Mouse (Mus musculus) cerebellum, postnatal 14 days (tissue): ENCODE data around the gene Gm11127.
"Not testable (repeated sequence)": the region's sequence is repeated elsewhere in the genome, so short reads cannot be mapped to it uniquely, and the experiment has no call there.

ENCODE experiments used
- DNase-seq, 2 experiments: peaks; one replicate each; pipeline ENCODE4 v3.0.0; 2021; ENCODE audit warnings: mixed read lengths in 2 of 2

Gm11127 gene

DNA sequence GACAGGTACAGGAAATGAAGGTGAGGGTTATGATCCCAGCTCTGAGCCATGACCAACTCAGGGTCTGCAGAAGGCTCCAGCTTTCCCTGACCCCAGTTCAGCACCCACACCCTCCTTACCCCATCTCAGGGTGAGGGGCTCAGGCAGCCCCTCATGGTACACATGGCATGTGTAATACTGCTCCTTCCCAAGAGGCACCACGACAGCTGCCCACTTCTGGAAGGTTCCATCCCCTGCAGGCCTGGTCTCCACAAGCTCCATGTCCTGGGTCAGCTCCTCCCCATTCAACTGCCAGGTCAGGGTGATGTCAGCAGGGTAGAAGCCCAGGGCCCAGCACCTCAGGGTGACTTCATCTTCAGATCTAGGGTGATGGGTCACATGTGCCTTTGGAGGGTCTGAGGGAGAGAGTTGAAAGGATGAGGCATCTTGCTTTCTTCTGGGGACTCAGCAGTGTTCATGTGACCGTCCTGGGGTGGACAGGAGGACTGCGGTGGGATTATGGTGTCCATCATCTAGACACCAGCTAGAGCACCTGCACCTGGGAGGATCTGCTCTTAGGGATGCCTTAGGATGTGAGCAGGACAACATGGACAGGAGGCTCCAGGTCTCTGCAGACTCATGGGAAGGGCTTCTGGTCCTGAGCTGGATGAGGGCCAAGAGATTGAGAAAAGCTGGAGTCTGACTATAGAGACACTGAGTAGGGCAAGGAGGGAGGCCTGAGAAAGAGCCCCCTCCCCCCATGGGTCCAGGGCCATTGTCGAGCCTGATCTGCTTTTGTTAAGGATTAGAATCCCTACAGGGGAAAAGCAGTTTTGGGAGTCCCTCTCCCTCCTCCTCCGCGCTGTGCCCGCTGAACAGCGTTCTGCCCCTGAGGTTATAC lies 27.2 kb downstream of the Gm11127 start:
- DNase-seq: peak in 1 of 2 experiments; percentile 28

DNA sequence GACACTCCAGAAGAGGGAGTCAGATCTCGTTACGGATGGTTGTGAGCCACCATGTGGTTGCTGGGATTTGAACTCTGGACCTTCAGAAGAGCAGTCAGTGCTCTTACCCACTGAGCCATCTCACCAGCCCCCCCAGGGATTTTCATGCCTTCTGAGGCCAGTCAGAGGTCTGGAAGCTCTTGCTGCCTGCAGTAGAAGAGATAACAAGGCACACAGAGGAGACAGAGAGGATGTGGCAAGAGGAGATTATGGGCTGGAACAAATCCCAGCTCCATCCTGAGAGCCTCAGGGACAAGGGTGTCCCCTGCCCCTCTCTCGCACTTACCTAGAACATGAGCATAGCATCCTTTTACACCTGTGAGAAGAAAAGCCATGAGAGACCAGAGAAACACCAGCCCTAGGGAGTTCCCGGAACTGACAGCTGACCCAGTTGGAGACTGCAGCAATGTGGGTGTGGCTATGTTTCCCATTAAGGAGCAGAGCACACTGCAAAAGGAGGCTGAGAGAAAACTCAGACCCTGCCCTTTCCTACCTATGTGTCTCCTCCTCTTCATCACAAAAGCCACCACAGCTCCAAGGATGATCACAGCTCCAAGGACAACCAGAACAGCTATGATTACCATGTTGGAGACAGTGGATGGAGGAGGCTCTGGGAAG lies 28.0 kb downstream of the Gm11127 start:
- not testable (repeated sequence) for DNase-seq

DNA sequence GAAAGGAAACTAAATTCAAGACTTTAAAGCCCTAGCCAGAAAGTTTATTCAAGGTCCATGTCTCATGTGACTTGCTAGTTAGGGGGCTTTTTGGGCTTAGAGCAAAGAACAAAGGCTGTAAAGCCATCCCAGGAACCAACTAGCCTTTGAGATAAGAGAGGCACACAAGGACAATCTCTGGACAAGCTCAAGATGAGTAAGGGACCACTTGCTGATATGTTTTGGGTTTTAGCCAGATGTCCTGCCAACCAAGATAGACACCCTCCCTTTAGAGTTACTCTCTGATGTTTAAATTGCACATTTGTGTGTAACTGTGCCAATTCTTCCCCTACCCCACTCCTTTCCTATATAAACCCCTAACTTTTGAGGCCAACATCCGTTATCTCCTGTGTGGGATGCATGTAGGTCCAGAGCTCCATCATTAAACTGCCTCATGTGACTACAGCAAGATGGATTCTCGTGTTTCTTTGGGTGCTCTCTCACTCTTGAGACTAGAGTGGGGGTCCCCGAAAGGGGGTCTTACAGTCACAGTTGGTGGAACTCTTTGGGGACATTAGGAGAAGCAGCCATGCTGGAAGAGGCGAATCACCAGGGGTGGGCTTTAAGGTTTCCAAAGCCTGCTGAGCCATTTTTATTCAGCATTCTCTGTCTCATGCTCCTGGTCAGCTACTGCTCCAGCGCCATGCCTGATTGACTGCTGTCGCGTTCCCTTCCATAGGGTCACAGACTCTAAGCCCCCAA lies 29.1 kb downstream of the Gm11127 start:
- DNase-seq: no peak

DNA sequence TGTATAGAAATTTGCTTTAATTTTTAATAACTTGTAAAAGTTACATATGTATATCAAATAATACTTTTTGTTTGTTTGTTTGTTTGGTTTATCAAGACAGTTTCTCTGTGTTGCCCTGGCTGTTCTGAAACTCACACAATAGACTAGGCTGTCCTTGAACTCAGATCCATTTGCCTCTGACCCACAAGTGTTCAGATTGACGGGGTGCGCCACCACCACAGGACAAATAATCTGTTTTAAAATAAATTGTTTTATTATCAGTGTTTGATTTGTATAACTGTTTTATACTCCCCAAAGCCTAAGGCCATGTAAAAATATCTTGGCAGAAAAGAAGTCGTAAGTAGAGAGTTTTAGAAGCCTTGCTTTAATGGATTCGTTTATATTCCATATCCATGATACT lies 30.5 kb downstream of the Gm11127 start:
- no peak for DNase-seq

DNA sequence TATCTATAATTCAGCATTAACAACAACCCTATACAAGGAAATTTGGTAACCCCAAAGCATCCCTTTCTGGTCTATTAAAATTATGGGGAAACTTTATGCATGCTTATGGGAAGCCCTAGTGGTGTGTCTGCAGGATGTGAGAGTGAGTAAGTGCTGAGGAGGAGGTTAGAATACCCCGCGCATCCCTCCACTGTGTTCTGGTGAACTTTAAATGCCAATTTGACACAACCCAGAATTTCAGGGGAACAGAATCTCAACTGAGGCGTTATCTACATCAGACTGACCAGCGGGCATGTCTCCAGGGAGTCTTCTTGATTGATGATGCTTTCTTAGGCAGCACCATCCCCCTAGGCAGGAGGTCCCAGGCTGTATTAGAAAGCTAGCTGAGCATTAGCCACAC lies 32.3 kb downstream of the Gm11127 start:
- no peak for DNase-seq

DNA sequence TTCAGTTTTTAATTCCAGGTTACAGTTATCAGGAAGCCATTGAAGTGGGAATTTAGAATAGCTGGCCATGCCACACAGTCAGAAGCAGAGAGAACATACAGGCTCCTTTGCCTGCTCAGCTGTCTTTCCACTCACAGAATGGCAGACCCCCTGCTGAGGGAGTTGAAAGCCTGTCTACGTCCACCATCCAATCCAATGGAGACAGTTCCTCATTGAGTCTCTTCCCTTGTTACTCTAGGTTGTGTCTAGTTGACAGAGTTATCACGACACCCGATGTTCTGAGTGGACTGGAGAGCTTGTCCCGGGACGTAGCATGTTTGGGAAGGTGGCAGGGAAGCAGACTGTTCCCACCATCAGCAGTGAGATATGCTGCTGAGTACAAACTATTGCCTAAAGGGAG lies 33.0 kb downstream of the Gm11127 start:
- peak in 1 of 2 experiments; percentile 26 for DNase-seq

DNA sequence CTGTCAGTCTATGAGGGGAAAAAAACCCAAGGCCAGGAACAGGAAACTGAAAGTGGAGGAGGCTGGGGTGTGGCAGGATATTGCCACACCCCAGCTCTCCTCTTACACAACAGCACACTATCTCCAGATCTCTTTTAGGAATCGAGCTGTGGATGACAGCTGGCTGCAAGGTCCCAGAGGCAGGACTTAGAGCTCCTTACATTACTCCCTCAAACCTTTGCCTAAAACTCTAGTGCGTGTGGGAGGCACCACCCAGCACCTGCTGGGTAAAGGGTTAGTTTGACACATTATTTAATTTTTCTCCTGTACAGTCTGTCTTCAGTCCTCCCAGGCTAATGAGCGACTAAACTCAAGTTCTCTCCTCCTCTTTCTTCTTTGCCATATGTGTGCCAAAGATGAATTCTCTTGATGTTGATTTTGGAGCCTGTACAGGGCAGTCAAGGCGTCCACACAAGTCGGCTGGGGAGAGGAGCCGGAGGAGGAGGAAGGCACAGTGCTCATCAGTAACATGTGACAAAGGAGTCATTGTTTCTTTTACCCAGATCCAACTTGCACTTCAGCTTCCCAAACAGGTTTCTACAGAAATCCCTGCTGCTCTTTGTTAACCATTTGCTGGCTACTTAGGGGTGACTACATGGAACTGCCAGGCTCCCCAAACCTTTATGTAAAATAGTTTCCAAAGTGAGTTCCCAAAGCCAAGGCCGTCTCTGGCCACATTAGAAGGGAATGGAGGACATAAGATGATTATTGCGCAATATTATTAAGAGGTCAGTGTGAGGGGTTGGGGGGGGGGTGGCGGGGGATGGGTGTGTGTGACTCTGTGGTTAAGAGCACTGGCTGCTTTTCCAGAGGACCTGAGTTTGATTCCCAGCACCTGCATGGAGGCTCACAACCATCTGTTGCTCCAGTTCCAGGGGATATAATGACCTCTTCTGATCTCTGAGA lies 34.2 kb downstream of the Gm11127 start:
- no peak for DNase-seq

DNA sequence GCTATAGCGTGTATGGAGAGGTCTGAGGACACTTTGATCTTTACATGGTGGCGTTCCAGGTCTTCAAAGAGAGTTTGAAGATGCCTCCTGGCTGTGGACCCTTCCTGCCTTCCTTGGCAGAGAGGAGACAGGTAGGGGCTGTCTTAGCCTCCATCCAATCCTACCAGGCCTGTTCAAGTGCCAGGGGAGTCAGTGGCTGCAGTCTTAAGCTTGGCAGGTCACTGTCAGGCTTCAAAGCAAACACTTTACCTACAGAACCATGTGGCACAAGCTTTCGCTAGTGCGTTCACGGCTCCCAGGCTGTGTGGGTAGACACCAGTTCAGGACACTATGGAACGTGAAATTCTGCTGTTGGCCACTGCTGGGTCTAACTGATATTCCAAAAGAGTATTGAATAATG lies 35.2 kb downstream of the Gm11127 start:
- DNase-seq: no peak

DNA sequence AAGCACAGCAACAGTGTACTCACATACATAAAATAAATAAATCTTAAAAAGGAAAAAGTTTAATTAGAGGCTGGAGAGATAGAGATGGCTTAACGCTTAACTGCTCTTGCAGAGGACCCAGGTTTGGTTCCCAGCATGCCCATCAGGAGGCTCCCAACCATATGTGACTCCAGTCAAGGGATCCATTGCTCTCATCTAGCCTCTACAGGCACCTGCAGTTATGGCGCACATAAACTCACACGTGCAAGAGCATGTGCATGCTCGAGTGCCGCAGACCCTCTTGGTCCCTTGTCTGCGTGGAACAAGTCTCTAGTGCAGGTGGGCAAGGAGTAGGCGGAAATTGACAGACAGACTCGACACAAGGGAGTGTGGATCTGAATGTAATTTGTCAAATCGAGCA lies 36.1 kb downstream of the Gm11127 start:
- no peak for DNase-seq

DNA sequence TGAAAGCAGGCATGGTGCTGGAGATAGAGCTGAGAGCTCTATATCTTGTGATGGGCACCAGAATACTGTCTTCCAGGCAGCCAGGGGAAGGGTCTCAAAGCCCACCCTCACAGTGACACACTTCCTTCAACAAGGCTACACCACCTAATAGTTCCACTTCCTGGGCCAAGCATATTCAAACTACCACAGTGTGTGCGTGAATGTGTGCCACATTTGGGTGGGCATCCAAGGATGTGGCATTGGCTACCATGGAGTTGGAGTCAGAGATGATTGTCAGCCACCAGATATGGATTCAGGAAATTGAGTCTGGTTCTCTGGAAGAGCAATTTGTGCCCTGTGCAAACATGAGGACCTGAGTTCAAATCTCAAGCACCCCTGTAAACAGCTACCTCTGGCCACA lies 36.9 kb downstream of the Gm11127 start:
- DNase-seq: no peak

DNA sequence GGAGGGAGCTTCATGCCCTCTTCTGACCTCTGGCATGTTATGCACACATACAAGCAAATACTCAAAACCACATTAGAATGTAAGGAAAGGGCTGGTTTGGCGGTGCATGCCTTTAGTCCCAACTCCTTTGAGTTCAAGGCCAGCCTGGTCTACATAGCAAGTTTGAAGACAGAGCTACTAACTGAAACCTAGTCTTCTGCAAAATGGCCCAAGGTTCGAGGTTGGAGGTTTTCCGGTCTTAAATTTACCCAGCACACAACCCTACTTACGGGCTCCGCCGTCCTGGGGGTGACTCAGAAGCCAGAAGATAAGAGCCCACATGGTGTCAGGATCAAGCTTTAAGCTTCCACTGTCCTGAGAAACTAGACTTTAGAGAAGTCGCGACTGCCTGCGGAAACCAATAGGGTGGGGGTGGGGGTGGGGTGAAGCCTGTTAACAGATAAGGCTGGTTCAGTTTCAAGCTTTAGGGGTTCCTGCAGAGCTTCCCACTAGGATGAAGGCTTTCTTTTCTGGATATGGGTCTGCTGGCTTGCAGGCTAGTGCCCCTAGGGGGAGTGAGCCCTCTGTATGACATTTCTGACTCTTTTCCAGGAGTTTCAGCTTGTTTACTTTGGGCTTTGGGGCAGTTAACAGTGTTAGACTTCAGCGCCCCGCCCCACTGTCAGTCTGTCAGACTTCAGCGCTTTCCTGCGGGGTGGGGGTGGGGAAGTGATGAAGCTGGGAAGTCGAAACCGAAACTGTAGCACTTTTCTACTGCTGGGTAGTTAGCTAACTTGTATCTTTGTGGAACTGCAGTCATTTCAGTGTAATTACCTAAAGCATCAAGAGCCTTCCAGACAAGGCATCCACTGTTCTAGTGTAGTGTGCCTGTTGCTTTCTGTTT lies 37.7 kb downstream of the Gm11127 start, which contains the start of gene H2-T24:
H2-T24 (minus strand) TSS at position 370 of the 883 bp plus-strand sequence.
- DNase-seq: no peak

DNA sequence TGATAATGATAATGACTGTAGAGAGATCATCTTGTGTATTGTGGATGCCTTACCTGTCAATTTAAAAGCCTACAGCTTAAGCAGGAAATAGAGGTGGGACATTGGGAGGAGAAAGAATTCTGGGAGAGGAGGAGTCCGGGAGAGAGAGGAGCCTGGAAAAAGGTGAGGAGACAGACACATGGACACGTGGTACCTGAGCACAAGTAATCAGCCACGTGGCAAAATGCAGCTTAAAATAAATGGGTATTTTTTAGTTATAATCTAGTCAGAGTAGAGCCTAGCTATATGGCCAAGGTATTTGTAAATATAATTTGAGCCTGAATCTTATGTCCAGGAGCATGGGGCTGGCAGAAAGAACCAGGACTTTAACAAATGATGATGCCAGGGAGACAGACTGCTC lies 38.7 kb downstream of the Gm11127 start:
- DNase-seq: no peak

DNA sequence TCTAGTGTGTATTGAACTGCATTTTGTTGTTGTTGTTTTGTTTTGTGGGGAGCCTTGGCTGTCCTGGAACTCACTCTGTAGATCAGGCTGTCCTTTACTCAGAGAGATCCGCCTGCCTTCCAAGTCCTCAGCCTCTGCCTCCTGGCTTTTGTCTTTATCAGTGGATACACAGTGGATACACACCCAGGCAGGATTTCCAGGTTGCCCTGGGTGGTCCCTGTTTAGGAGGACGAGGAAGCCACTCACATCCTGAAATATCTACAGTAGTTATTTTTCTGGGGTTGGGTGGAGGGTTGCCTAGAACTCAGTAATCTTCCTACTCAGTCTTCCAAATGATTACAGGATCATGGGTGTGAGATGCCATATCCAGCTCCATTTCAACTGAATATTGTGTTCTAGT lies 39.2 kb downstream of the Gm11127 start:
- no peak for DNase-seq

DNA sequence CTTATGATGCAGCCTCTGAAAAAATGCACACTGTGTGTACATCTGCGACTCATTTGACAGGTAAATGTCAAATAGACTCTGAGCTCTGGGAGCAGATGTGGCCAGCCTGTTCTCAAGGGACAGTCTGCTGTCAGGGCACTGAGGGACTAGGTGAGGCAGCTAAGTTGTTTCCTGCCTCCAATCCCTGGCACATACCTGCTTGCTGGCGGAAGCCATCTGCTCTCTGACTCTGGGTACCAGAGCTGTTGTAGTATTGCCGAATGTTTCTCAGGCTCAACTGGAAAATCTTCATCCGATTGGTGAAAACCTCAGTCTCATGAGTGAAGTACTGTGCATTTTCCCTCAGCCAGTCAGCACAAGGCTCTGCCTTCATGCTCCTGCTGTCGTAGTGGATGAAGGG lies 41.1 kb downstream of the Gm11127 start:
- no peak for DNase-seq

DNA sequence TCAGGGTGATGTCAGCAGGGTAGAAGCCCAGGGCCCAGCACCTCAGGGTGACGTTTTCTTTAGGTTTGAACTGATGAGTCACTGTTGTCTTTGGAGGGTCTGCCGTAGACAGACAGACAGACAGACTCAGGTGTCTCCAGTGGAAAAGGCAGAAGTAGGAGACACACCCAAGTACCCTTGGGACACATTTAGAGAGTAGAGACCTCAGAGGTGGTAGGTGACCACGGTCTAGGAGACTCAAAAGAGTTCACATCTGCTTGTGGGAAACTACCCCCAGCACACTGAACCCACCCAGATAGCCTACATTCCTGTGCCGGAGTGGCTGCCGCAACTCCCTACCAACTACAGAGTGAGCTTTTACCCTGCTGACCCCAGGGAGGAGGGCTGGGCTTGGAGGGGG lies 43.2 kb downstream of the Gm11127 start:
- DNase-seq: no peak
